Mouse (Mus musculus) small intestine, adult 2 months (tissue): ENCODE results near the gene Ubr4.

ENCODE experiments used
- CTCF ChIP-seq: fragments of 200-500 bp; IDR thresholded peaks from 2 replicates; pipeline ENCODE4 v1.5.1; 2012; ENCODE audit warnings: low read depth, mild to moderate bottlenecking, control low read depth, inconsistent platforms, low read length, moderate library complexity, mixed read lengths; ENCODE audit not compliant: insufficient replicate concordance, insufficient read length; ENCODE audit errors: extremely low read depth
- POLR2A ChIP-seq: fragments of 200-500 bp; IDR thresholded peaks from 2 replicates; pipeline ENCODE4 v1.6.1; 2012; ENCODE audit warnings: low read depth, mild to moderate bottlenecking, control low read depth, inconsistent platforms, low read length, moderate library complexity

- TF ChIP-seq CTCF = no peak
- TF ChIP-seq POLR2A = no peak
These were observed 43.0 kb downstream of the Ubr4 start for GRCm38 (mm10) chr4:139395431-139395830.
